Mouse (Mus musculus): ENCODE results near the gene P2ry13. TPM values are rescaled to one million over a fixed set of nuclear protein-coding genes. Genes with fewer than 3 reads are reported as not detected.

The P2ry13 gene
- total and polyA plus RNA-seq, 2 experiments from 2014 or later = 2.0 to 2.1 TPM

DNA sequence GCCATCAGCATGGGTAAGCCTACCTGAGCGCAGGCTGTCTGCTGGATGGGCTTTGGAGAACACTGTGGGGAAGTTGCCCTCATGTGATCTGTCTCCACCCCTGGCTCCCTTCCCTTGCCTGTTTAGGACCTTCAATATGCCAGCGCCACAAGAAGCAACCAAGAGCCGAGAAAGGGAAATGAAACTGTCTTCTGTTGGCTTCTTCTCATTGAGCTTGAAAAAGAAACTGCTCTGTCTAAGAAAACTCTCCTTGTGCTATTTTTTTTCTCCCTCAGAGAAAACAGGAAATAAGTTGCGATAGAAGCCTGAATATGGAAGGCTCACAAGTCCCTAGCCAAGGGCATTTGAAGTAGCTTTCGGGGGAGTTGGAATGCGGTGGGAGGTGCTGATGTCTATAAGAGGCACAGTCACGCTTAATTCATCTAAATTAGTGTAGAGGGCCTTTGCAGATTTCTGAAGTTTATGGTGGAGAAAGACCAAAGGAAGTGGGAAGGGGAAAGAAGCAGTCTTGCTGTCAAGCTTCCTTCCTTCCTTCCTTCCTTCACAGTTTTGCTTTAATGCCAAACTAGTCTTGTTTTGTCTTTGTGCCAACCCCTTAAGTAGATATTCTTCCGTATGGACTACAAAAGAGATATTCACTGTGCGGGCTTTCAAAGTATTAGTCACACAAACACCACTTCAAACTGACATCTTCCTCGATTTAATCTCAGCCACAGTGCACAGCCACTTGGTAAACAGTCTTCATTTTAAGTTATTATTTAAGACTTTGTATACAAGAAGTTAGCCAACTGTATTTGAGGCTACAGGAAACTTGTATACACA lies 18.3 kb upstream of the P2ry13 start:
- Histone ChIP-seq H3K36me3 (ENCODE audit: insufficient read depth) (no peaks in the 10 kb centered on the region), H3K27ac (ENCODE audit: low read depth, low read length) (no peak overlapping the region), H3K4me3 (ENCODE audit: low read depth, low read length) (no peak overlapping the region), H3K27me3 (ENCODE audit: insufficient read depth, low read length) (no peaks in the 10 kb centered on the region), H3K9ac (no peak overlapping the region), H3K9me3 (ENCODE audit: low read length) (no peaks in the 10 kb centered on the region), H3K4me2 (ENCODE audit: low read depth) (no peak overlapping the region), H3K4me1 (ENCODE audit: insufficient read depth) (no peaks in the 10 kb centered on the region)
- 66% methylated on average over 10 of the region's 10 CpGs for WGBS
- ATAC-seq = no peak
- TF ChIP-seq CTCF (IDR thresholded peaks at IDR 0.05; ENCODE audit: low read depth) = no peak
- DNase-seq = no peak

- 97% methylated on average over 9 of the region's 9 CpGs for WGBS
- ATAC-seq (no peak), DNase-seq (no peak)
- Histone ChIP-seq H3K27ac (ENCODE audit: low read depth, low read length) (no peak overlapping the region), H3K4me3 (ENCODE audit: low read depth, low read length) (no peak overlapping the region), H3K4me2 (ENCODE audit: low read depth) (no peak overlapping the region), H3K9ac (no peak overlapping the region), H3K36me3 (ENCODE audit: insufficient read depth) (no peaks in the 10 kb centered on the region), H3K27me3 (ENCODE audit: insufficient read depth, low read length) (no peaks in the 10 kb centered on the region), H3K9me3 (ENCODE audit: low read length) (no peaks in the 10 kb centered on the region), H3K4me1 (ENCODE audit: insufficient read depth) (no peaks in the 10 kb centered on the region)
- no peak for TF ChIP-seq CTCF (IDR thresholded peaks at IDR 0.05; ENCODE audit: low read depth)
These were observed 17.0 kb upstream of the P2ry13 start for GRCm38 (mm10) chr3:59227696-59228095.

DNA sequence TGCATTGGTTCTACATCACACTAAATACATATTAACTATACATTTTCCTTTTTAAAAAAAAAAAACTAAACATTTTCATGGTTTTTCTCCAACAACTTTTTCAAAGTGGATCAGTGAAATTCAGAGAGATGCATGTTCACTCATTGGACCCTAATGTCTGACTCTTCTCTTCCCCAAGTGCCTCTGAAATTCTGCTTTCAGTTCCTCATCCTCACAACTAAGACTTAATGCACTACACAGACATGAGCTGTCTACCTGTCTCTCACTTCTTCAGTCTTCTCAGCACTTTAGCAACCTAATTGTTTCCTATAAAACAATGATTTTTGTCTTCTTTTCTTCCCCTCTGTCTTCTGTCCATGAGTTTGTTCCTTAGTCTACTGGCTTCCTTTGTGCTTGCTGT lies 14.7 kb upstream of the P2ry13 start:
- DNase-seq (no peak), ATAC-seq (no peak)
- Histone ChIP-seq H3K4me1 (ENCODE audit: insufficient read depth) (no peaks in the 10 kb centered on the region), H3K36me3 (ENCODE audit: insufficient read depth) (no peaks in the 10 kb centered on the region), H3K9me3 (ENCODE audit: low read length) (no peaks in the 10 kb centered on the region), H3K4me3 (ENCODE audit: low read depth, low read length) (no peak overlapping the region), H3K9ac (no peak overlapping the region), H3K4me2 (ENCODE audit: low read depth) (no peak overlapping the region), H3K27ac (ENCODE audit: low read depth, low read length) (no peak overlapping the region), H3K27me3 (ENCODE audit: insufficient read depth, low read length) (no peaks in the 10 kb centered on the region)
- TF ChIP-seq CTCF (IDR thresholded peaks at IDR 0.05; ENCODE audit: low read depth) = no peak

GRCm38 (mm10) chr3:59222303-59222702 lies 11.6 kb upstream of the P2ry13 start:
- H3K27me3 ChIP-seq (ENCODE audit: insufficient read depth, low read length) = no peaks in the 10 kb centered on the region
- WGBS = 93% methylated on average over 2 of the region's 2 CpGs
- no peak overlapping the region for H3K4me2 ChIP-seq (ENCODE audit: low read depth)
- H3K4me3 ChIP-seq (ENCODE audit: low read depth, low read length) = no peak overlapping the region
- no peaks in the 10 kb centered on the region for H3K4me1 ChIP-seq (ENCODE audit: insufficient read depth)
- TF ChIP-seq CTCF (IDR thresholded peaks at IDR 0.05; ENCODE audit: low read depth) = no peak
- H3K9me3 ChIP-seq (ENCODE audit: low read length) = no peaks in the 10 kb centered on the region
- ATAC-seq (no peak), DNase-seq (no peak)
- no peak overlapping the region for H3K27ac ChIP-seq (ENCODE audit: low read depth, low read length)
- no peaks in the 10 kb centered on the region for H3K36me3 ChIP-seq (ENCODE audit: insufficient read depth)
- no peak overlapping the region for H3K9ac ChIP-seq

DNA sequence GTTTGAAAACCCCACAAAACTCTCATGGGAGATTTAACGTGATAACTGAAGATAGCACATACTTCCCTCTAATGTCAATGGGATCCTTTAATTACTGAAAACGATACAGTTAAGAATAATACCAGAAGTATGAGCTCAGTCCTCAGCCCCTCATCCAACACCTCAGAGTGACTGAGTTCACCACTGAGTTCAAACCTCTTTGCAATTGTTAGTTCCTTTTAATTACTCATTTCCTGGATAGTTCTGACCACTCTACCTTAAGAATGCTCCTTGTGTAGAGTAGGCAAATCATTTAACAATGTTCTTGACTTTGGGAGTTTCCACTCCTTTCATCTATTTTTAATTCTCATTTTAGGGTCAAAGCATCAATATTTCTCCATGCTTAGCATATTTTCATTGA lies 8.6 kb upstream of the P2ry13 start:
- Histone ChIP-seq H3K27ac (ENCODE audit: low read depth, low read length) (no peak overlapping the region), H3K4me1 (ENCODE audit: insufficient read depth) (no peaks in the 10 kb centered on the region), H3K4me2 (ENCODE audit: low read depth) (no peak overlapping the region), H3K27me3 (ENCODE audit: insufficient read depth, low read length) (no peaks in the 10 kb centered on the region), H3K36me3 (ENCODE audit: insufficient read depth) (no peaks in the 10 kb centered on the region), H3K9me3 (ENCODE audit: low read length) (no peaks in the 10 kb centered on the region), H3K9ac (no peak overlapping the region), H3K4me3 (ENCODE audit: low read depth, low read length) (no peak overlapping the region)
- ATAC-seq = no peak
- 83% methylated on average over 2 of the region's 2 CpGs for WGBS
- no peak for DNase-seq
- no peak for TF ChIP-seq CTCF (IDR thresholded peaks at IDR 0.05; ENCODE audit: low read depth)

DNA sequence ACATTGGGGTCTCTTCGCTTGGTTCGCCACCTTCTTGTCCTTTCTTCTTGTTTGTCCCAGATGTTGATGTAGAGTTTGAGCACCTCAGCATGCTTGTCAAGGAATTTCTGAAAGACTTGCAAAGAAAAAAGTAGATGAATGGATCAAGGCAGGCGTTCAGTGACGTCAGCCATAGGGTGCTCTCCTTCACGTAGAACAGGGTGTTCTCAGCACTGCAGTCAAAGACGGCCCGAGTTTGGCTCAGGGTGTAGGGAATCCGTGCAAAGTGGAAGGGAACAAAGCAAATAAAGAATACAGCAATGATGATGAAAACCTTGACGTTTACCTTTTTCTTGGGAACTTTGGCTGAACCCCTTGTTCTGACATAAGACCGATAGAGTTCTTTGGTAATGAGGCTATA lies 6.5 kb upstream of the P2ry13 start:
- Histone ChIP-seq H3K36me3 (ENCODE audit: insufficient read depth) (no peaks in the 10 kb centered on the region), H3K4me1 (ENCODE audit: insufficient read depth) (no peaks in the 10 kb centered on the region), H3K4me2 (ENCODE audit: low read depth) (no peak overlapping the region), H3K27me3 (ENCODE audit: insufficient read depth, low read length) (no peaks in the 10 kb centered on the region), H3K27ac (ENCODE audit: low read depth, low read length) (no peak overlapping the region), H3K9ac (no peak overlapping the region), H3K9me3 (ENCODE audit: low read length) (no peaks in the 10 kb centered on the region), H3K4me3 (ENCODE audit: low read depth, low read length) (no peak overlapping the region)
- DNase-seq (no peak), ATAC-seq (no peak)
- 91% methylated on average over 10 of the region's 10 CpGs for WGBS
- no peak for TF ChIP-seq CTCF (IDR thresholded peaks at IDR 0.05; ENCODE audit: low read depth)

- Histone ChIP-seq H3K27me3 (ENCODE audit: insufficient read depth, low read length) (no peaks in the 10 kb centered on the region), H3K4me1 (ENCODE audit: insufficient read depth) (no peaks in the 10 kb centered on the region), H3K9ac (no peak overlapping the region), H3K27ac (ENCODE audit: low read depth, low read length) (no peak overlapping the region), H3K9me3 (ENCODE audit: low read length) (no peaks in the 10 kb centered on the region), H3K36me3 (ENCODE audit: insufficient read depth) (no peaks in the 10 kb centered on the region; the same call in 1 of the 2 replicates), H3K4me2 (ENCODE audit: low read depth) (no peak overlapping the region), H3K4me3 (ENCODE audit: low read depth, low read length) (no peak overlapping the region)
- ATAC-seq (no peak), DNase-seq (no peak)
- TF ChIP-seq CTCF (IDR thresholded peaks at IDR 0.05; ENCODE audit: low read depth) = no peak
These were observed 1.7 kb upstream of the P2ry13 start for GRCm38 (mm10) chr3:59212404-59212803.
